Mouse (Mus musculus) heart, postnatal 36 days (tissue): ENCODE results near the gene Pcca. TPM values are rescaled to one million over a fixed set of nuclear protein-coding genes. Genes with fewer than 3 reads are reported as not detected.

Experiments
- DNase-seq, 2 experiments: peaks; one replicate each; pipeline ENCODE4 v3.0.0; 2021 to 2022
- intact Hi-C: fragments of 180-260 bp; cut with DNase I; formaldehyde crosslinking; loops from one replicate; pipeline ENCODE4 v1.15.1; 2025
- total RNA-seq, 2 experiments: library from RNA; stranded (reverse); gene quantifications; 2 replicates each; pipeline ENCODE4 v1.2.3; 2021

Pcca gene
- total RNA-seq, 2 experiments from 2014 or later, result 89.7 to 93.4 TPM

DNA sequence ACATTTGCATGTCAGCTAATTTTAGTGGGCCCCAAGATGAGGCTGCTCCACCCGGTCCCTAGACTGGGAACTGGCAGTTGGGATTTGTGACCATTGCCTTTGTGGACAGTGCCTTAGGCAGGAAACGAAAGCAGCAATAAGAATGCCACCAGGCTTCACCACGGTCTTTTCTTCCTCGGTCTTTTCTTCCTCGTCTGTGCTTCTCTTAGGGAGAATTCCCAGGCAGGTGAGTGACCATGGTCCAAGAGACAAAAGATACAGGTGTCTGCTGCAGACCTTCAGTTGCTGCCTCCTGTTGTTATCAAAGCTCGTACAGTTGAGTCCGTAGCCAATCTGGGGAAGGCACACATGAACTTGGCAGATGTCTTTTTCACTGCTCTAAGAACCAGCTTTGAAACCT lies 346.2 kb downstream of the Pcca start:
- intact Hi-C loops, result no loop called here
- DNase-seq, result no peak

DNA sequence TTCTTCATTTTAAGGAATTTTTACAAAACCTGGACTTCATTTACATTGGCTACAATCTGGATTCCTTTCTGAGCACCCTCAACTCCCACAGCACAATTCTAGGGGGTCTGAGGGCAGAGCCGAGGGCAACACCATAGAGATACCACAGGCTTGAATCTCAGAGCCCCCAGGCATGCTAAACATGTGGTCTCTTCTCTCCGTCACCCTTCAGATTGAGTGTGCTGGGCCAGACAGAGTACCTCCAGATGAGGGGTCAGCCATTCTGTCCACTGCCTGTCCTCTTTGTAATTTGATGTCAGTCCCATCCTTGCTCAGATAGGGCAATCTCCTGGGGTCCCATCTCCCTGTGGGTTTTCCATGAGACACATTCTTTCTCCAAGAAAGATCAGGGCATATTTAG lies 347.6 kb downstream of the Pcca start:
- intact Hi-C loops, result no loop called here
- no peak for DNase-seq

DNA sequence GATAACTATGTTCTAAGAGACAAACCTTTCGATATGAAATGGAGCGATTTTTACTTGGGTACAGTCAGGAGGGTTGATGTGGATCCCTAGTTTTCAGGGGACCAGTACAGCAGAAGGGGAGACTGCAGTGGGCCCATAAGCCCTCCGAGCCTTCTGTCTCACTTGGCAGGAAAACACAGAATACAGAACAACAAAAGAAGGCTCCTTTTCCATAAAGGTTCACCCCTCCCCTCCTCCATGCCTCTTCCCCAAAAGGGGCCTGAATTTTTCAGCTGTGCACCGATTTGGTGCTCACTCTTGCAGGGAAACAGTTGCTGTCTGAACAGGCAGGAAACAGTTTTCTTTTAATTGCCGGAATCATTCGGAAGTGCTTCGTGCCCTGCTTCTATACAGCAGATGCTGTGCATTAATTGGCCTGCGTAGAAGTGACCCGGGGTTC lies 348.1 kb downstream of the Pcca start:
- intact Hi-C loops, result no loop called here
- no peak for DNase-seq

DNA sequence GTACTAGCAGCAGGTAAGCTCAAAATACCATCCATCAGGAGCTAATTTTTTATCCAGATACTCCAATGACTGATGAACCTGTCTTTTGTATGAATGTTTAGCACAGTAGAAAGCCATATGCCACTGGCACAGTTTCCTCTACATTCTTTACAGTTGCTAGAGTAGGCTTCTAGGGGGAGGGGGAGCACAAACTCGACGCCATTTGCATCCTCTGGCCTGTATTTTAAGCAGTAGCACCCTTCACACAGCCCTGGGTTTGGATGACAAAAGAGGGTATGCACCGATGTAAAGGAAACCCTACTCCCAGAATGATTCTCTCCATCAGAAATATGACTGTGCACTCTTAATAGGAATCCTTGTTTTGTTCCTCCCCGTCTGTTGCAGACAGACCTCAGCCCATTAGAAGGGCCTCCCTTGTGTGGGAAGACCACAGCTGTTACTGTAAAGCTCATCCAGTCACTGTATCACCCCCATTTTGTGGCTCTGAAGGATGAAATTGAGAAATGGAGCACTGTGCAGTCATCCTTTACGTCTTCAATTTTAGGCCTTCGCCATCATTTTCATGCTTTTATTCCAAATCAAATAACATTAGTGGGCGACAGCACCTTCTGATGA lies 348.8 kb downstream of the Pcca start:
- intact Hi-C loops, result no loop called here
- no peak for DNase-seq

DNA sequence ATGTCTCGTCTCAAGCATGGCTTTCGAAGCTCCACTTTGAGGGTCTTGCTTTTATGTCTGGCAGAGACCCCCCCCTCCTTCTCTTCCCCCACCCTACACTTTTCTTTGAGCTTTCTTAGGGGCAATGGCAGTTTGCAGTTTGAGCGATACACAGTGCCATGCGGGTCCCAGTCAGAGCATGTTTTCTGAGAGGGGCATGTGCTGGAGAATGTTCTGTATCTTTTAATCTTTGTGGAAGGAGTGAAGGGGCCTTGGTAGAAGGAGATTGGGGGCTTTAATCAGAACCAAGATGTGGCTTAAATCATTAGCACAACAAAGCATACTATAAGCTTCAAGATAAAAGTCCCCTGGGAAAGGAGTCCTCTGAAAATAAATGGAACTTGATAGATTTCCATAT lies 349.3 kb downstream of the Pcca start:
- intact Hi-C loops, result no loop called here
- no peak for DNase-seq

DNA sequence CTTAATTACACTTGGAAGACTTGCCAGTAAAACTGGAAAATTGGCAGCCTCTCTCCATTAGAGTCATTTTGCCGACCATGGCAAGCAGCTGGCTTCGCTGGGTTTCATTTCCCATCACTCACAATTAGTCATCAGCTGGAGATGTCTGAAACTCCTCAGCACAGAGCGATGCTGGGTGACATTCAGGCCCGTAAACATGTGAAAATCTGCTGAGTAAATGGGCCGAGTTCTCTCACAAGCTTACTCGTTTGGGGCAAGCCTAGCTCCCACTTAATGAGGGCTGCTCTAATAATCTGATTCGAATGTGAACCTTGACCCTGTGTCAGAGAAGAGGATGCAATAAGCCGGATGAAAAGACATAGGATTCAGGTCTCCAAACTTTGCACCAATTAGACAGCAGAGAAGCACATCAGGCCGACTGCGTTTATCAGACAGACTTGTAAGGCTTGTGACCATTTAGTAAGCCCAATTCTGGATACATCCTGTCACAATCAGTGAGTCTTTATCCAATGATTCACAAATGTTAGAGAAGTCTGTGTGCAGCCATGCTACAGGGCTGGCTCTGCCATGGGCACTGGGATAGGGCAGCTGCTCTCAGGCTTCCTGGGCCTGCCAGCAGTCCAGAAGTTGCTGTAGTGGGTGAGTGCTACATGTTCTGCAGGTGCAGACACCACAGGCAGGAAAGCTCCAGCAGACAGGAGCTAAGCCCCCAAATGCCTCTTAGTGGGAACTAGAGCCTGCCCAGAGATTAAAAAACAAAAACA lies 349.9 kb downstream of the Pcca start:
- no peak for DNase-seq
- intact Hi-C loops, result no loop called here

DNA sequence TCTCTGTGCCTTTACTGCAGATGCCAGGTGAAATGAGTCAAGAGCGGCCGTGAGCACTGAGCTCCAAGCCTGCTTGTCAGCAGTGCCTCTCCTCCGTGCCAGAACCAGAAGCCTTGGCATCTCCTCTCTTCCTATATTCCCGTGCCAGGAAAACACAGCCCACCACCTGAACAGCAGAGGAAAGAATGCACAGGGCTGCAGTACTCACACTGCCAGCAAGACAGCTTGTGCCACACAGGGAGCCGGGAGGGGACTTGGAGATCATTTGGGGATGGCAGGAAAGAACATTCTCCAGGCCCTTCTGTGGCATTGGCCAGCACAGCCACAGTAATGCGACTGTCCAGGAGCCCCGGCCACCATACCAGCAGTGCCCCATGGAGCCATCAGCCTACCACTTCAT lies 351.8 kb downstream of the Pcca start:
- no peak for DNase-seq
- intact Hi-C loops, result no loop called here

DNA sequence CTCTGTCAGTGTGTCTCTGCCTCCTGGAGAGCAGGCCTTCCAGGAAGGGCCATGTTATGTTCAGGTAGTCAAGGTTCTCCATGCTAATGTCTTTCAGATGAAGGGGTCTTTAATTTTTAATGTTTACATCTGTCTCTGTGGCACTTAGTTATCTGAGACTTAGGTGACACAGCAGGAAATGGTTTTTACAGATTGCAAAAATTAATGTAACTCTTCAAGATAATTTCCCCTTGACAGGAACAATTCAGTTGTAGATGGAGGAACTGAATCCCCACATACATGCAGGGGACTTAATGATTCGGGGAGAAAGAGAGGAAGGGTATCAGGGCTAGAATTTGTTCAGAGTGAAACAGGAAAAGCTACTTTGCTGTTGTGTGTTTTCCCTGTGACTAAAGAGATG lies 353.2 kb downstream of the Pcca start:
- DNase-seq, result no peak
- intact Hi-C loops, result no loop called here

DNA sequence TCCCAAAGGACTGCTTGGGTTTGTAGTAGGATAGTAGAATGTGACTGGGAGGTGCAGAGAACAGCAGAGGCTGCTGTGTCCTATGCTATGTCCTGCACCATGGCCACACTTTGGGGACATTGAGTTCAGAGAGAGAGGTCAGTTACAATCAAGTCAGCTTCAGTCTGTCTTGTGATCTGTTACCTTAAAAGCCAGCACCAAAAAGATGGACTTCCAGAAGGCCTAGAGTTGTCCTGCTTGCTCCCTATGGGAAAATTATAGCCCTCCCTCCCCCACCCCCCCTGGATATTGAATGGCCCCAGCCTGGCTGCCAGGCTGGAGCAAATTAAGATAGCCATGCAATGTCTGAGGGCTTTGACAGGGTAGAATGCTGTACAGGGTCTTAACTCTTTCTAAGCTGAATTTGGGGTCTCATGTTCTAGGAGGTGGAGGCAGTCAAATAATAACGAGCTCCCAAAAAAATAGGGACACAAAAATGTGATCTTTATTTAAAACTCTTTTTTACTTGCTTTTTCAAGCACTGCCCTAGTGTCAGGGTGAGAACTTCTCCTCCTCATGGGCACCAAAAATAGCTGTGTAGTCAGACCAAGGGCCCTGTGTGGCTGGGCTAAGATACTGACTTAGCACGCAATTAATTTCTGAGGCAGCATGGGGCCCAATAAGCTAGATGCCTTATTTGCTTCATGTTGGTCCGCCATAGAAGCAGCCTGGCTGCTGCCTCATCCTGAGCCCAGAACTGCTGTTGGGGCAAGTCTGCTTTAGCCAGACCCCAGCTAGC lies 353.8 kb downstream of the Pcca start:
- no peak for DNase-seq
- intact Hi-C loops, result no loop called here

DNA sequence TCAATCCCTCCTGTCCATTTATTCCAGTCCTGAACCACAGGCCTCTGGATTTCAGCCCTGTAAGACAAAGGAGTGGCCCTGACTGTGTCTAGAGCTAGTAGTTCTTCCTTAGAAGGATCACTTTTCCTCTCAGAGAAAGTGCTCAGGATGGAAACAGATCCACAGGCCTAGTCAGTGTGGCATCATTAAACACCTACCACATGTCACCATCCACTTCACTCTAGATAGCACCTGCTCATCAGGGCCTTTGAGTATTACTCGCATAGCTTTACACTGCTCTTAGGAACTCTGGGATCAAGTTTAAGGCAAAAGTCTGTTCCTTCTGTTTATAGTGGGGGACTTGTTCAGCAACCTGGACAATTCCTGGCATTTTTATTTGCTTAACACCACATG lies 354.4 kb downstream of the Pcca start:
- intact Hi-C loops, result no loop called here
- no peak for DNase-seq

DNA sequence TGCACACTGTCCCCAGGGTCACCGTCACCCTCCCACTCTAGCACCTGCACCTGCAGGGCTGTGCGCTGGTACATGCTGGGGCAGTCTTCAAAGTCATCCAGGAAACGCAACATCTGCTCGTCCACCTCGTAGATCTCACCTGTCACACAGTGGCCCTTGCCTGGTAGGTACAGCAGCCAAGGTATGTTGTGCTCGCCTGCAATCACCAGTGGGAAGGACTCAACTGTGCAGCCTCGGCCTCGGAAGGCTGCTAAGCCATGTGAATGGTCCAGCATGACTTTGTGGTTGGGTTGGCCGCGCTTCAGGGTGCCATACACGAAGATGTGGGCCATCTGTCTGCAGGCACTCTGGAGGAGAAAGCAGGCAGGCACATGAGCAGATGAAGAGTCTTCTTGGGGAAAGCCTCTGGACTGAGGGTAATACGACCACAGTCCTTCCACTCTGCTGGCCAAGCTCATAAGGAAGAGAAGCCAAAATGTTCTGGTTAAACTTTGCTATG lies 357.4 kb downstream of the Pcca start:
- DNase-seq, result no peak
- intact Hi-C loops, result no loop called here

DNA sequence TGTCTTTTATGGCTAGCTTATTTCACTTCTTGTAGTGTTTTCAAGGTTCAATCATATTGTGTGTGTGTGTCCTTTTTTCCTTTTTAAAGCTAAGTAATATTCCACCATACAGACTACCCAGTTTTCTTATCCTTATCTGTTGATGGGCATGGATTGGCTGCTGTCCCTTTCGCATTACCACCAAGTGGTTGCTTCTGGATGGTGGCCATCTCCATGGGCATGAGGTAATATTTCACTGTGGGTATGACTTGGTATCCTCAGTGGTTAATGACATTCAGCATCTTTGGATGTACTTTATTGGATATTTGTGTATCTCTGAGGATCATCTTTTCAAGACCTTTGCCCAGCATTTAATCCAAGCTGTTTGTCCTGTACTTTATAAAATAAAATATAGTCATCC lies 362.0 kb downstream of the Pcca start:
- intact Hi-C loops, result no loop called here
- DNase-seq, result no peak

DNA sequence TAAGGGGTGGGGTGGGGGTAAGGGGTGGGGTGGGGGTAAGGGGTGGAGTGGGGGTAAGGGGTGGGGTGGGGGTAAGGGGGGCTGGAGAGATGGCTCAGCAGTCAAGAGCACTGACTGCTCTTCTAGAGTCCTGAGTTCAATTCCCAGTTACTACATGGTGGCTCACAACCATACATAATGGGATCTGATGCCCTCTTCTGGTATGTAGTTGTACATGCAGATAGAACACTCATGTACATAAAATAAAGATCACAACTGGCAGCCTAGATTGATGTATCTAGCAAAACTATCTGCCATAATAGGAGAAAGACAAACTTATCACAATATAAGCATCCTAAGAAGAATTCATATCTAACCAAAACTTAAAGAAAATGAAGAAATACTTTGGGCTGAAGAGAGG lies 364.4 kb downstream of the Pcca start:
- intact Hi-C loops, result no loop called here
- no peak for DNase-seq

DNA sequence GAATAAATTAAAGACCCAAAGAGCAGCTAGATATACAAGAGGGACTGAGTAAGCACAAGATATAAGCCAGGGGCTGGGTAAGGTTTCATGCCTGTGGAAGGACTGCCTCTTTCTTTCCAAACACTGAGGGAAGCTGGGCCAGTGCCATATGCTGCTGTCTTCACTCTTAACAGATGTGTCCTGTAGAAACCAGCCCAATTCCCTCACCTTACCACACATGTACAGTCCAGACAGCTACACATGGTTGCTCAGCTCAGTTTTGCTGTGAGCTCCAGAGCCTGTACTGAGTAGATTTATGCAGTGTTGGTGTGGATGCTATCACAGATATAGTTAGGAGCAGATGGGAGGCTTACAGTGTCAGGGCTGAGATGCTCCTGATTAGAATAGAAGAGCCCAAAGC lies 366.6 kb downstream of the Pcca start:
- intact Hi-C loops, result no loop called here
- no peak for DNase-seq

DNA sequence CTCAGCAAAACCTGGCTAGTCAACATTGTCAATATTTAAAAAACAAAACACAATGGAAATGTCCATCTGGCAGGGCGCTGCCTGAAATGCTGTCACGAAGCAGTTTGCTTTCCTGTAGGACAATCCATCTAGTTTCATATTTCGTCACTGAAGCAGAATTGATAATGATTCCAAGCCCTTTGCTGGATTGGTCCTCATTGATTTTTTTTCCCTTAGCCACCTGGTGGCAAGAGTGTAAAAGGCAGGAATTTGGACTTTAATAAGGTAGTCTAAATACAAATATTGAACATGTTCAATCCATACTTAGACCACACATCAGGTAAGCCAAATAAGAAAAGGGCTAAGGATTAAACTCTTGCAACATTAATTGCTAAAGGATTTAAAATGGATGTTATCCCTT lies 367.1 kb downstream of the Pcca start:
- DNase-seq, result no peak

DNA sequence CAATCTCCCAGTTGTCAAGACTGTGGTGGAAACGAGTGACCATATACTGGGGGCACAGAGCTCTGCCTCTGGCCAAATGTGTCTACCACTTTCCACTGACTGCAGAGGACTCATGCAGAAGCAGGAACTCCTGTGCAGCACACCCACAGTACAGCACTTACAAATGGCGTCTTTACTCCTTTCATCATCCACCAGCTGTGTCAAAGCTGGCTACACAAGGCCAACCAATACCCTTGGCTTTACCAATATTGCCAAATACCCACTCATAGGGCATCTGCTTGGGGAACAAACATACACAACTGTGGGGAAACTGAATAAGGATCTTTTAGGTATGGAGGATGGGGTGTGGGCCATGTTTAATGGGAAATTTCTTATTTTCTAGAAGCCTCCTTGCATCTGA lies 367.6 kb downstream of the Pcca start:
- no peak for DNase-seq
- intact Hi-C loops, result no loop called here

More for the DNA sequence above, 367.1 kb downstream of the Pcca start:
- intact Hi-C loops, result no loop called here

DNA sequence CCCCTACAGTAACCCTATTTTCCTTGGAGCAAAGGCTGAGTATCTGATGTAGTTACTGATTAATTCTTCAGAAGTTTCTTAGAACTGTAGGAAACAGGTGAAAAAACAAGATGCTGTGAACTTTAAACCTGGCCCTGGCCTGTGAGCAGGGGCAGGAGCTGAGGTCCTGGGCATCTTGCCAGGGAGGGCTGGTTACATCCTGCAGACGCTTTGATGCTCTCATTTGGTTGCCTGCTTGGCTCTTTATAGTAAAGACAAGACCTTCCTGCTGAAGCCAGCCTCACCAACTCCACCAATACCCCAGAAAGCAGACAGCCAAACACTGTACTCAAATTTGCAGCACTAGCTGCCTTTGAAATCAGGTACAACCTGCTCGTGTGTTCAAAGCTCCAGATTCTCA lies 368.0 kb downstream of the Pcca start:
- peak in 1 of 2 experiments; percentile 42 for DNase-seq
- intact Hi-C loops, result no loop called here

DNA sequence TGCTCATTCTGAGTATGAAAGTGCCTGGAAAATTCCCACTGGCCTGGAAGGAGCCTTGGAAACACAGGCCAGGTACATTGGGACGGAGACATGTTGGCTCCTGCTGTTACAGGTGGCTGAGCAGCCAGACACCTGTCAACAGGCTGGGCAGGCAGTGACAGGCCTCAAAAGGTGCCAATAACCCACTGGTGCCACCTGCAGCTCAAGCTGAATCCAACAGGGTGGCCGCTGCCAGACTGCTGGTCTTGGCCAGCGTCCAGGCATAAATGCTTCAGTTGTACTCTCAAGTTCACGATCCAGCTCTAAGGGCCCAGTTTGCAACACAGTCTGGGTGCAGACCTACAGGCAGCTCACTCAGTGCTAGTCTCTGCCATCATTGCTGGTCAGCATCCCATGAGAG lies 368.8 kb downstream of the Pcca start:
- DNase-seq, result peak; percentile 69 to 71
- intact Hi-C loops, result no loop called here

DNA sequence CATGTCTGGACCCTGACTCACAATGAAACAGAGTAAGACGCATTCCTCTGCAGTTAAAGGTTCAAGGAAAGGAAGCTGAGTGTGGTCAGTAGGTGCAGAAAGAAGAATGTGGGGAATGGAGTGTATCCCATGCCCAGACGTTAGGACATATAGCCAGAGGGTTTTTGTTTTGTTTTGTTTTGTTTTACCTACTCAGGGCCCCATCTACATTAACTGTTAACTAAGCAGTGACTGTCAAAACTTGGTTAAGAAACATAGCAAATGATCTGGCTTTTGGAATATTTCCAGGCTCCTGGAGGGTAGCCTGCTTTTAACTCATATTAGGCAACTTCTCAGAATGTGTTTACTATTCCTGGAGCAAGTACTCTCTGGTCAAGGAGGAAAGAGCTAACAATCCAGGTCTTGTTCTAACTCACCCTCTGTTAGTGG lies 369.8 kb downstream of the Pcca start:
- intact Hi-C loops, result no loop called here
- DNase-seq, result no peak

DNA sequence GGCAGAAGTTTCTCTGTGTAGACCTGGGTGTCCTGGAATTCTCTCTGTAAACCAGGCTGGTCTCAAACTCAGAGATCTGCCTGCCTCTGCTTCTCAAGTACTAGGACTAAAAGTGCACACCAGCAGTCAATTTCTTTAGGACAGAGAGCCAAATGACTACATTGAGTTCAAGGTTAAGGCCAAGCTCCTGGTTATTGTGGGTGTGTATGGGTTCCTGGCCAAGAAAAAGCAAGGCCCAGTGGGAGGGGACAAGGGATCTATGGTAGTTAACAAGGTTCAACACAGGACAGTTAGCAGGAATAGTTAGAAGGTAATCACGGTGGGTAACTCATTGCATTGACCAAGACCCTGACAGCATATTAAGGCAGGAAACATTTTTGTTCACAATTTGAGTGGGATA lies 370.9 kb downstream of the Pcca start:
- no peak for DNase-seq
- intact Hi-C loops, result no loop called here

DNA sequence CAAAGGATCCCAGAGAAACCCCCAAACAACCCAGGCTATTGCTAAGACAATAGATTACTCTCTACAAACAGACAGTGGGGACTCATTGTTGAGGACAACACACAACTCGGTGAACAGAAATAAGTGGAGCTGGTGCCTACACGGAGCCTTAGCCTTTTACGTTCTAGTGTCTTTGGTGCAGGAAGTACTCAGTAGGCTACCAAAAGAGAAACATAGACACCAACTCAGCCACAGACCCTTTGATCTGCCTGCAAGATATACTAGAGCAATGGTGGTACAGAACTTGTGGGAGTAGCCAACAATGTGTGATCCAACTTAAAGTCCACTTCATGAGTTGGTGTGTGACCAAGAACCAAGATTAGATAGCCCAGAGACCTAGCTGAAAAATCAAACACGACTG lies 374.0 kb downstream of the Pcca start:
- no peak for DNase-seq
- intact Hi-C loops, result no loop called here
